Mouse (Mus musculus) heart, postnatal 0 days (tissue): ENCODE results near the gene B230307C23Rik.

Experiments
- CTCF ChIP-seq: IDR thresholded peaks from 2 replicates; pipeline ENCODE4 v1.5.1; 2016; ENCODE audit warnings: antibody characterized with exemption, control low read depth, low read depth
- EP300 ChIP-seq: IDR thresholded peaks from 2 replicates; pipeline ENCODE4 v1.6.1; 2016; ENCODE audit warnings: antibody characterized with exemption, low read depth

DNA sequence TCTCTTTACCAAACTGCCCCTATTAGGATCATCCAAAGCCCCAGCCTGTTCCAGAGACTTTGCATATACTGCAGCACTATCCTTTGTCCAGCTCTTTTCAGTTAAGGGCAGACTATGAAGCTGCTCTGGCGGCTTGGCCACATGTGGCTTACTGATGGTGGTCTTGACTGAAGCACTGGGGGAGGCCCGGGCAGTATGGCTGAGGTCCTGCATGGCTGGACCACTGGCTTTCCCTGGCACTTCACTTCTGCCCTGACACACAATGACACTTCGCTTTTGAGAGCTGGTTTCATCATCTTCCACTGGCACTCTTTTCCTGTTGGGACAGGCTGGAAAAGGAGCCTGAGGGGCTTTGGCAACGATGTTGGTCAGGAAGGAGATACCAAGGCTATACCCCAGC is 44.7 kb upstream of the B230307C23Rik start:
- TF ChIP-seq CTCF (no peak), EP300 (no peak)
